In genomic region chr5:105715095-105715494, GRCm38 (mm10) we compare ENCODE assay signal across 11 mouse cellular contexts. TPM values are rescaled to one million over a fixed set of nuclear protein-coding genes. Genes with fewer than 3 reads are reported as not detected.
DNase-seq lines count a peak whose midpoint lies in the region; ATAC-seq lines count a peak whose summit lies in the region.
"Had no signal": no experiment of that assay in that cellular context is flagged by ENCODE, and none has a peak within 500 bp of the region (broad histone marks: within the 10 kb centered on the region; RNA-seq: fewer than 3 reads in every experiment).

No protein-coding gene starts in this region.

- H3K4me2 ChIP-seq in forebrain, embryonic 12.5 days, result no peak overlapping the region
- no peak overlapping the region for H3K4me2 ChIP-seq in limb, embryonic 11.5 days (ENCODE audit: low read depth, severe bottlenecking)
- H3K4me2 ChIP-seq in embryonic facial prominence, embryonic 14.5 days (ENCODE audit: low read depth, low read length), result peak overlapping the region; percentile 35
- H3K4me2 ChIP-seq in limb, embryonic 15.5 days, result no peak overlapping the region

- H3K4me3 ChIP-seq in forebrain, embryonic 12.5 days (replicated peaks), result no peak overlapping the region
- H3K4me3 ChIP-seq in forebrain, embryonic 10.5 days, result no peak overlapping the region
- H3K4me3 ChIP-seq in limb, embryonic 11.5 days (ENCODE audit: low read depth, low read length), result no peak overlapping the region
- H3K4me3 ChIP-seq in limb, embryonic 10.5 days, result no peak overlapping the region
- H3K4me3 ChIP-seq in embryonic facial prominence, embryonic 14.5 days (ENCODE audit: low read depth, low read length), result no peak overlapping the region
- no peak overlapping the region for H3K4me3 ChIP-seq in limb, embryonic 15.5 days

- H3K9ac ChIP-seq in forebrain, embryonic 12.5 days, result no peak overlapping the region
- no peak overlapping the region for H3K9ac ChIP-seq in limb, embryonic 11.5 days (ENCODE audit: low read length)
- no peak overlapping the region for H3K9ac ChIP-seq in embryonic facial prominence, embryonic 14.5 days (ENCODE audit: low read depth, low read length)
- no peak overlapping the region for H3K9ac ChIP-seq in limb, embryonic 15.5 days

- H3K36me3 ChIP-seq in forebrain, embryonic 12.5 days (replicated peaks), result 0 out of 2 replicates have a peak, but pooled peaks cover 2% of the 10 kb centered on the region
- peaks cover 42% of the 10 kb centered on the region for H3K36me3 ChIP-seq in forebrain, embryonic 10.5 days (replicated peaks)
- no peaks in the 10 kb centered on the region for H3K36me3 ChIP-seq in limb, embryonic 11.5 days (ENCODE audit: control insufficient read depth, insufficient read depth, low read length)
- H3K36me3 ChIP-seq in limb, embryonic 10.5 days, result peaks cover 10% of the 10 kb centered on the region
- no peaks in the 10 kb centered on the region for H3K36me3 ChIP-seq in embryonic facial prominence, embryonic 14.5 days (ENCODE audit: control insufficient read depth, insufficient read depth, low read length)
- no peaks in the 10 kb centered on the region for H3K36me3 ChIP-seq in limb, embryonic 15.5 days

- H3K4me1 ChIP-seq in forebrain, embryonic 12.5 days, result peaks cover 41% of the 10 kb centered on the region
- H3K4me1 ChIP-seq in forebrain, embryonic 10.5 days, result peaks cover 27% of the 10 kb centered on the region
- H3K4me1 ChIP-seq in limb, embryonic 11.5 days (ENCODE audit: control insufficient read depth, insufficient read depth, low read length), result 0 out of 2 replicates have a peak, but pooled peaks cover 5% of the 10 kb centered on the region
- peaks cover 7% of the 10 kb centered on the region for H3K4me1 ChIP-seq in limb, embryonic 10.5 days
- peaks cover 26% of the 10 kb centered on the region for H3K4me1 ChIP-seq in embryonic facial prominence, embryonic 14.5 days (ENCODE audit: control insufficient read depth, insufficient read depth, low read length)
- peaks cover 30% of the 10 kb centered on the region for H3K4me1 ChIP-seq in limb, embryonic 15.5 days

- 0 out of 2 replicates have a peak overlapping the region, but pooled peaks have one; percentile 59 for H3K27ac ChIP-seq in forebrain, embryonic 12.5 days
- H3K27ac ChIP-seq in forebrain, embryonic 10.5 days, result no peak overlapping the region
- H3K27ac ChIP-seq in limb, embryonic 11.5 days (replicated peaks; ENCODE audit: low read depth, low read length), result peak overlapping the region; percentile 42
- no peak overlapping the region for H3K27ac ChIP-seq in limb, embryonic 10.5 days
- H3K27ac ChIP-seq in embryonic facial prominence, embryonic 14.5 days (replicated peaks; ENCODE audit: low read depth, low read length), result peak overlapping the region; percentile 80
- peak overlapping the region; percentile 68 for H3K27ac ChIP-seq in limb, embryonic 15.5 days

- H3K9me3 ChIP-seq in forebrain, embryonic 12.5 days, result no peaks in the 10 kb centered on the region
- no peaks in the 10 kb centered on the region for H3K9me3 ChIP-seq in forebrain, embryonic 10.5 days
- H3K9me3 ChIP-seq in limb, embryonic 11.5 days (ENCODE audit: control insufficient read depth, low read length), result no peaks in the 10 kb centered on the region
- no peaks in the 10 kb centered on the region for H3K9me3 ChIP-seq in limb, embryonic 10.5 days (replicated peaks)
- H3K9me3 ChIP-seq in embryonic facial prominence, embryonic 14.5 days (ENCODE audit: control insufficient read depth, low read length), result no peaks in the 10 kb centered on the region
- no peaks in the 10 kb centered on the region for H3K9me3 ChIP-seq in limb, embryonic 15.5 days

- ATAC-seq in forebrain, embryonic 12.5 days (ENCODE audit: low FRiP score), result peak; percentile 49; the same call in 1 of the 2 replicates
- no peak for ATAC-seq in limb, embryonic 11.5 days (ENCODE audit: insufficient number of reproducible peaks, low FRiP score, low TSS enrichment, low read depth)
- no peak for ATAC-seq in embryonic facial prominence, embryonic 14.5 days (ENCODE audit: low read depth)
- no peak for ATAC-seq in limb, embryonic 15.5 days (ENCODE audit: insufficient number of reproducible peaks, low FRiP score, low TSS enrichment, low read depth)
- no peak for ATAC-seq in activated CD4-positive, CD25-positive, alpha-beta regulatory T cell, adult 4 months

- WGBS in forebrain, embryonic 12.5 days, result 78% methylated on average over 8 of the region's 8 CpGs
- WGBS in forebrain, embryonic 10.5 days, result 90% methylated on average over 8 of the region's 8 CpGs
- WGBS in limb, embryonic 11.5 days, result 93% methylated on average over 8 of the region's 8 CpGs
- 94% methylated on average over 8 of the region's 8 CpGs for WGBS in limb, embryonic 10.5 days
- WGBS in embryonic facial prominence, embryonic 14.5 days, result 66% methylated on average over 8 of the region's 8 CpGs
- WGBS in limb, embryonic 15.5 days, result 67% methylated on average over 8 of the region's 8 CpGs

- no peak for DNase-seq in forebrain, embryonic 10.5 days (ENCODE audit: extremely low spot score, low spot score)
- DNase-seq in limb, embryonic 11.5 days (ENCODE audit: low spot score), result no peak
- no peak for DNase-seq in limb, embryonic 10.5 days (ENCODE audit: low spot score)
- no peak for DNase-seq in embryonic facial prominence, embryonic 14.5 days (ENCODE audit: low spot score)
- no peak for DNase-seq in right cerebral cortex, postnatal 14 days
- DNase-seq: cerebellum, adult 2 months; embryo, embryonic 11 days; heart, postnatal 36 days had no signal

- no peaks in the 10 kb centered on the region for H3K27me3 ChIP-seq in forebrain, embryonic 12.5 days
- no peaks in the 10 kb centered on the region for H3K27me3 ChIP-seq in forebrain, embryonic 10.5 days (ENCODE audit: poor library complexity, severe bottlenecking)
- H3K27me3 ChIP-seq in limb, embryonic 11.5 days (ENCODE audit: control insufficient read depth, insufficient read depth, low read length), result no peaks in the 10 kb centered on the region
- H3K27me3 ChIP-seq in limb, embryonic 10.5 days (ENCODE audit: low read depth, poor library complexity, severe bottlenecking), result no peaks in the 10 kb centered on the region
- H3K27me3 ChIP-seq in embryonic facial prominence, embryonic 14.5 days (replicated peaks; ENCODE audit: control insufficient read depth, insufficient read depth, low read length), result no peaks in the 10 kb centered on the region
- H3K27me3 ChIP-seq in limb, embryonic 15.5 days, result no peaks in the 10 kb centered on the region

RNA-seq across cellular contexts. Expression of gene Lrrc8d, which starts 15.3 kb away (rescaled TPM):
- polyA plus RNA-seq in forebrain, embryonic 12.5 days (2016; fragmentation: Nextera tagmentation; extraction: Ambion mirVana), result 32.7 and 36.6 TPM in 2 replicates
- 19.9 and 20.1 TPM in 2 replicates for polyA plus RNA-seq in forebrain, embryonic 10.5 days (2016; fragmentation: Nextera tagmentation; extraction: Ambion mirVana)
- polyA plus RNA-seq in limb, embryonic 11.5 days (2014; fragmentation: Nextera tagmentation; extraction: Ambion mirVana), result 18.3 and 21.4 TPM in 2 replicates
- polyA plus RNA-seq in limb, embryonic 10.5 days (2016; fragmentation: Nextera tagmentation; extraction: Ambion mirVana), result 15.0 and 17.6 TPM in 2 replicates
- polyA plus RNA-seq in embryonic facial prominence, embryonic 14.5 days (2014; fragmentation: Nextera tagmentation; extraction: Ambion mirVana), result 14.9 and 16.7 TPM in 2 replicates
- polyA plus RNA-seq in limb, embryonic 15.5 days (2015; fragmentation: Nextera tagmentation; extraction: Ambion mirVana), result 10.7 and 11.6 TPM in 2 replicates
- polyA plus RNA-seq in activated CD4-positive, CD25-positive, alpha-beta regulatory T cell, adult 4 months (2017; shearing (Covaris generic)), result 10 to 100 TPM; 16.9 to 23.7 TPM

Comparison
In these comparisons a context has a peak if more than half of its experiments do, and no peak if none do; other contexts are left out.
1. H3K27ac ChIP-seq: peak in forebrain, embryonic 12.5 days (single experiment), limb, embryonic 11.5 days (single experiment), embryonic facial prominence, embryonic 14.5 days (single experiment) and limb, embryonic 15.5 days (single experiment); none in forebrain, embryonic 10.5 days (single experiment) and limb, embryonic 10.5 days (single experiment).